Mouse (Mus musculus): ENCODE data around the gene AY074887. TPM values are rescaled to one million over a fixed set of nuclear protein-coding genes. Genes with fewer than 3 reads are reported as not detected.
"Not testable (repeated sequence)": the region's sequence is repeated elsewhere in the genome, so short reads cannot be mapped to it uniquely, and the experiment has no call there.

AY074887 gene
- polyA plus RNA-seq, 1 experiment from 2014 or later: 1.6 TPM

DNA sequence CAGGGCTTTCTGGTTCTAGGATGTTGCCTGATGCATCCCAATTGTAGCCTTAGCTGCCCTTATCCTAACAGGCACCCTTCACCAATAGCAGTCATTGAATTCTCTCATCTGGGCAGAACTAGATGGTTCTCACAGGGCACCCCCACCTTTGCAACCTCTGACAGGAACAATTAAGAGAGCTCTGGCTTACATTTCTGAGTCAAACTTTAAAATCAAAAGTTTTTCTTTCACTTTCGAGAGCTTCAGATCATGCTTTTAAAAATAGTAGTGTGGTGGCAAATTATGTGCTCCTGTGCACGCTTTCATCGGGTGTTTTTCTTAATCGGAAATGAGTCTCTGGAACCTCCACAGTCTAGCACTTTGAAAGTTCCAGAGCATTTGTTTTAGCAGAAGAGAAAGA is 10.3 kb upstream of the AY074887 start:
- Histone ChIP-seq H3K9ac (replicated peaks; ENCODE audit: low read length) (no peak overlapping the region), H3K4me3 (ENCODE audit: low read length) (no peak overlapping the region), H3K9me3 (ENCODE audit: low read length) (no peaks in the 10 kb centered on the region), H3K4me1 (ENCODE audit: insufficient read depth, low read length) (no peaks in the 10 kb centered on the region), H3K27me3 (ENCODE audit: insufficient read depth, low read length) (no peaks in the 10 kb centered on the region), H3K27ac (ENCODE audit: low read length) (no peak overlapping the region), H3K36me3 (ENCODE audit: insufficient read depth, low read length) (peaks cover 33% of the 10 kb centered on the region), H3K4me2 (replicated peaks; ENCODE audit: low read depth, low read length) (no peak overlapping the region)
- WGBS: 94% methylated on average over 4 of the region's 4 CpGs
- no peak for ATAC-seq (ENCODE audit: low FRiP score, low TSS enrichment)

DNA sequence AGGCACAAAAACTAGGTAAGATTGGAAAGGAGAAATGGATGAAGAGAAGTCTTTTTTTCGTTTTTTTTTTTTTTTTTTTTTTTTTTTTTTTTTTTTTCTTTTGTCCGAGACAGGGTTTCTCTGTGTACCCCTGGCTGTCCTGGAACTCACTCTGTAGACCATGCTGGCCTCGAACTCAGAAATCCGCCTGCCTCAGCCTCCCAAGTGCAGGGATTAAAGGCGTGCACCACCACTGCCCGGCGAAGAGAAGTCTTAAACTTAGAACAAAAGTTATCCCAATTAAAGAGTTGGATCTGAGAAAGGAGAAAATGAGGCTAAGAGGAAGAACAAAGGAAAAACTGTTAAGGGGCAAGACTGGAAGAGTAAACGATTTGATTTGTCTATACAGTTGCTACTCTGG is 636 bp downstream of the AY074887 start:
- H3K9ac ChIP-seq (replicated peaks; ENCODE audit: low read length): peak overlapping the region; percentile 95
- peaks cover 18% of the 10 kb centered on the region for H3K36me3 ChIP-seq (ENCODE audit: insufficient read depth, low read length)
- peak overlapping the region; percentile 86 for H3K4me2 ChIP-seq (replicated peaks; ENCODE audit: low read depth, low read length)
- not testable (repeated sequence) for ATAC-seq (ENCODE audit: low FRiP score, low TSS enrichment); H3K9me3 ChIP-seq (ENCODE audit: low read length); H3K27me3 ChIP-seq (ENCODE audit: insufficient read depth, low read length)
- peak overlapping the region; percentile 95 for H3K4me3 ChIP-seq (ENCODE audit: low read length)
- peak overlapping the region; percentile 46; the same call in 1 of the 2 replicates for H3K27ac ChIP-seq (ENCODE audit: low read length)
- H3K4me1 ChIP-seq (ENCODE audit: insufficient read depth, low read length): peaks cover 13% of the 10 kb centered on the region
- 53% methylated on average over 8 of the region's 8 CpGs for WGBS

DNA sequence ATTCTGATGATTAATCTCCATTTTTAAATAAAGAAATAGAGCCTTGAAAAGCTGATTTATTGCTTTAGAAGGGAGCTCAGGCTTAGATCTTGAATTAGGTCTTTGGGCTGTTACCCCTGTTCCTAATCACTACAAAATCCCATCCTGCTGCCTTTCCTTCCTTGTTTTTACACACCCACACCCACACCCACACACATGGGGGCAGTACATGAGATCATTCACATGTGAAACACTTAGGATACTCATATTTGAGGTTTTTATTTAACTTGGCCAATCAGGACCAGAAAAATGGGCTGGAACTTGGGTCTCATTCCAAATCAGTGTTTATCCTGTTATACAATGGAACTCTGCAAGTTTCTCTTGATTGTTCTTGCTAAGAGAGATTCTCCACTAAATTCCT is 1.3 kb downstream of the AY074887 start:
- Histone ChIP-seq H3K4me1 (ENCODE audit: insufficient read depth, low read length) (peaks cover 13% of the 10 kb centered on the region), H3K27ac (ENCODE audit: low read length) (no peak overlapping the region), H3K27me3 (ENCODE audit: insufficient read depth, low read length) (no peaks in the 10 kb centered on the region), H3K9ac (replicated peaks; ENCODE audit: low read length) (no peak overlapping the region), H3K9me3 (ENCODE audit: low read length) (no peaks in the 10 kb centered on the region), H3K36me3 (ENCODE audit: insufficient read depth, low read length) (peaks cover 14% of the 10 kb centered on the region; the same call in 1 of the 2 replicates), H3K4me2 (replicated peaks; ENCODE audit: low read depth, low read length) (no peak overlapping the region), H3K4me3 (ENCODE audit: low read length) (no peak overlapping the region)
- no peak for ATAC-seq (ENCODE audit: low FRiP score, low TSS enrichment)

DNA sequence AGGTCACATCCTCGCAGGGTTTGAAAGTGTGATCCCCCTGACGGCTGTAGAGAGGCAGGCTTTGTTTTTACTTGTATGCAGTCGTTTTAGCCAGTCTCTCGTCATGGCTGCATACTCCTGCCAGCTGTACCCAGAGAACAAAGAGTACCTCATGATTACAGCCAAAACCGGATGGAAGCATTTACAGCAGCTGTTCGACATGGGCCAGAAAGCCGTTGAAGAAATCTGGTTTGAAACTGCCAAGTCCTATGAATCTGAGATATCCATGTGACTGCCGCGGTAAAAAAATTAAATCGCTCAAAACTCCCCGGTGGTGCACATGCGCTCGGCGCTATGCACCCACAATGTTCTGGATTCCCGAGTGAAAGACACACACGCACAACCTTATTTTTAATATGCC is 4.5 kb downstream of the AY074887 start:
- Histone ChIP-seq H3K4me3 (ENCODE audit: low read length) (no peak overlapping the region), H3K27ac (ENCODE audit: low read length) (no peak overlapping the region), H3K9me3 (ENCODE audit: low read length) (no peaks in the 10 kb centered on the region), H3K4me2 (replicated peaks; ENCODE audit: low read depth, low read length) (no peak overlapping the region), H3K27me3 (ENCODE audit: insufficient read depth, low read length) (no peaks in the 10 kb centered on the region), H3K9ac (replicated peaks; ENCODE audit: low read length) (no peak overlapping the region), H3K36me3 (ENCODE audit: insufficient read depth, low read length) (no peaks in the 10 kb centered on the region), H3K4me1 (ENCODE audit: insufficient read depth, low read length) (peaks cover under 1% of the 10 kb centered on the region; the same call in 1 of the 2 replicates)
- 67% methylated on average over 16 of the region's 16 CpGs for WGBS
- ATAC-seq (ENCODE audit: low FRiP score, low TSS enrichment): no peak

DNA sequence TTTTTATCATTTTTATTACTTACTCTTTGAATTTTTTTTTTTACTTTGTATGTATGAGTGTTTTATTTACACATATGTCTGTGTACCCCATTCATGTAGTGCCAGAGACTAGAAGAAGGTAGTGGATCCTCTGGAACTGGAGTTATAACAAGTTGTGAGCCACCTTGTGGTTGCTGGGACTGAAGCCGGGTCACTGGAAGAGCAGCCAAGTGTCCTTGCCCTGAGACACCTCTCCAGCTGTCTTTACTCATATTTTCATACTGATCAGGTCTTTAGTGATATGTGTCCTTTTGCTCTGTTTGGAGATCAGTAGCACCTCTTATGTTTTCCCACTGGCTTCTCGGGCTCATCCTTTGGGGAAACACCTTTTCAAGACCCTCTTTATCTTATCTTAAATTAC is 6.3 kb downstream of the AY074887 start:
- Histone ChIP-seq H3K4me1 (ENCODE audit: insufficient read depth, low read length) (no peaks in the 10 kb centered on the region), H3K36me3 (ENCODE audit: insufficient read depth, low read length) (no peaks in the 10 kb centered on the region), H3K9ac (replicated peaks; ENCODE audit: low read length) (no peak overlapping the region), H3K27me3 (ENCODE audit: insufficient read depth, low read length) (no peaks in the 10 kb centered on the region), H3K4me3 (ENCODE audit: low read length) (no peak overlapping the region), H3K9me3 (ENCODE audit: low read length) (no peaks in the 10 kb centered on the region), H3K27ac (ENCODE audit: low read length) (no peak overlapping the region), H3K4me2 (replicated peaks; ENCODE audit: low read depth, low read length) (no peak overlapping the region)
- WGBS: 75% methylated on average over 2 of the region's 2 CpGs
- ATAC-seq (ENCODE audit: low FRiP score, low TSS enrichment): no peak

DNA sequence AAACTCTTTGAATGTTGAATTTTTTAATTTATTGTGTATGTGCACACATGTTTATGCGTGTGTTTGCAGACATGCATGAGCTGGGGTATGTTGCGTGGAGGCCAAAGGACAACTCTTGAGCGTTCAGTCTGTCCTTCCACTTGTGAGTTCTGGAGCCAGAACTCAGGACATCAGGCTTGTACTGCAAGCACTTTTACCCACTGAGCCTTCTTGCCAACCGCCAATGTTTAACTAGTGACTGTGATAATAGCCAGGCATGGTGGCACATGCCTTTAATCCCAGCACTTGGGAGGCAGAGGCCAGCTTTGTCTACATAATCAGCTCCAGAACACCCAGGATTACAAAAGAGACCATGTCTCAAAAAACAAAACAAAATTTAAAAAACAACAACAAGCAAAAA is 8.7 kb downstream of the AY074887 start:
- H3K4me1 ChIP-seq (ENCODE audit: insufficient read depth, low read length): no peaks in the 10 kb centered on the region
- H3K36me3 ChIP-seq (ENCODE audit: insufficient read depth, low read length): no peaks in the 10 kb centered on the region
- H3K9ac ChIP-seq (replicated peaks; ENCODE audit: low read length): no peak overlapping the region
- no peaks in the 10 kb centered on the region for H3K27me3 ChIP-seq (ENCODE audit: insufficient read depth, low read length)
- H3K27ac ChIP-seq (ENCODE audit: low read length): no peak overlapping the region
- ATAC-seq (ENCODE audit: low FRiP score, low TSS enrichment): no peak
- 93% methylated on average over 4 of the region's 4 CpGs for WGBS
- no peak overlapping the region for H3K4me3 ChIP-seq (ENCODE audit: low read length)
- H3K4me2 ChIP-seq (replicated peaks; ENCODE audit: low read depth, low read length): no peak overlapping the region
- no peaks in the 10 kb centered on the region for H3K9me3 ChIP-seq (ENCODE audit: low read length)

DNA sequence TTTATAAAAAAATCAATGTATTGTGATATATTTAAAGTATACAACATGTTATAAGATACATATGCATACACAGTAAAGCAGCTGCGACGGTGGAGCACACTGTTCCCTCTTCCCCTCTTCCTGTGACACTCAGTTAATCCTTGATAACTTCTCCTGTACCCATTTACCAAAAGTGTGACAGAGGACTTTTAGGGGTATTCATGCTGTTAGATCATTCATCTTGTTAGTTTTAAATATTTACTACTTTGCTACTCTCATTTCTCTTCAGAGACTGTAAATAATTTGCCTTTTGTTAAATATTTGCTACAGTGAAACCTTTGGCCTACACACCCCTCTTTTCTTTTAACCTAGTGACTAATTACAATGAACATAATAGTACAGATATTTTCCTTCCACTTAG is 18.4 kb downstream of the AY074887 start:
- WGBS: 74% methylated on average over 2 of the region's 2 CpGs
- no peaks in the 10 kb centered on the region for H3K36me3 ChIP-seq (ENCODE audit: insufficient read depth, low read length)
- H3K27ac ChIP-seq (ENCODE audit: low read length): no peak overlapping the region
- H3K4me3 ChIP-seq (ENCODE audit: low read length): no peak overlapping the region
- no peaks in the 10 kb centered on the region for H3K27me3 ChIP-seq (ENCODE audit: insufficient read depth, low read length)
- H3K4me2 ChIP-seq (replicated peaks; ENCODE audit: low read depth, low read length): no peak overlapping the region
- ATAC-seq (ENCODE audit: low FRiP score, low TSS enrichment): peak; percentile 80; the same call in 1 of the 2 replicates
- H3K9ac ChIP-seq (replicated peaks; ENCODE audit: low read length): no peak overlapping the region
- H3K9me3 ChIP-seq (ENCODE audit: low read length): no peaks in the 10 kb centered on the region
- H3K4me1 ChIP-seq (ENCODE audit: insufficient read depth, low read length): no peaks in the 10 kb centered on the region

DNA sequence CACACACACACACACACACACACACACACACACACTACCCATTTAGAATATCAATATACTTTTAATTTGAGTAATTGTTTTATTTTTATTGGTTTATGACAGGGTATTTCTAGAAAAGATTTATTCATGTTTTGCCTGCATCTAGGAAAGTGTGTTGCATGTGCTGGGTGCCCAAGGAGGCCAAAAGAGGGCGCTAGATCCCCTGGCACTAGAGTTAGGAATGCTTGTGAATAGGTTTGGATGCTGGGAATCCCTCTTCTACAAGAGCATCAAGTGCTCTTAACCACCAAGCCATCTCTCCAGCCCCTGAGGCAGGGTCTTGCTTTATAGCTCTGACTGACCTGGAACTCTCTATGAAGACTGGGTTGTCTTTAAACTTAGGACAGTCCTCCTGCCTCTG is 19.0 kb downstream of the AY074887 start:
- Histone ChIP-seq H3K4me3 (ENCODE audit: low read length) (no peak overlapping the region), H3K36me3 (ENCODE audit: insufficient read depth, low read length) (no peaks in the 10 kb centered on the region), H3K4me1 (ENCODE audit: insufficient read depth, low read length) (no peaks in the 10 kb centered on the region), H3K27ac (ENCODE audit: low read length) (peak overlapping the region; percentile 54; the same call in 1 of the 2 replicates), H3K27me3 (ENCODE audit: insufficient read depth, low read length) (no peaks in the 10 kb centered on the region), H3K4me2 (replicated peaks; ENCODE audit: low read depth, low read length) (no peak overlapping the region), H3K9me3 (ENCODE audit: low read length) (no peaks in the 10 kb centered on the region), H3K9ac (replicated peaks; ENCODE audit: low read length) (no peak overlapping the region)
- WGBS: 24% methylated on average over 1 of the region's 1 CpGs
- ATAC-seq (ENCODE audit: low FRiP score, low TSS enrichment): no peak

DNA sequence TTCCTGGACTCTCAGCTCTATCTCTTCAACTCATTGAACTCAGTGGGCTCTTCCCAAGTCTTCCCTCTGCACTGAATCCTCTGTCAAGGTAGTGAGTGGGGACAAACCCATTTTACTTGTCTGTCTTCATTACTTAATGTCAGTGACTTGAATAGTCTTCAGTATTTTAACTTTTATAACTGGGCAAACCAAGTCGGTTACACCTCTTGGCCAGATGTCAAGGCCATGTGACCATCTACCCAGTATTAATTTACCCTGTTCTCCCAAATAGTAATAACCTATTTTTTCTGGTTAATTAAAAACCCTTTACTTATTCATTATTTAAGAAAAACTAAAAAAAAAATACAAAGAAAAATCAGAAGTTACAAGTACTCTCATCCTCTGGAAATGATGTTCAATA is 20.1 kb downstream of the AY074887 start:
- Histone ChIP-seq H3K9ac (replicated peaks; ENCODE audit: low read length) (no peak overlapping the region), H3K27me3 (ENCODE audit: insufficient read depth, low read length) (no peaks in the 10 kb centered on the region), H3K27ac (ENCODE audit: low read length) (no peak overlapping the region), H3K4me3 (ENCODE audit: low read length) (no peak overlapping the region), H3K4me1 (ENCODE audit: insufficient read depth, low read length) (no peaks in the 10 kb centered on the region), H3K4me2 (replicated peaks; ENCODE audit: low read depth, low read length) (no peak overlapping the region), H3K36me3 (ENCODE audit: insufficient read depth, low read length) (no peaks in the 10 kb centered on the region), H3K9me3 (ENCODE audit: low read length) (no peaks in the 10 kb centered on the region)
- no peak for ATAC-seq (ENCODE audit: low FRiP score, low TSS enrichment)
- WGBS: 83% methylated on average over 1 of the region's 1 CpGs

DNA sequence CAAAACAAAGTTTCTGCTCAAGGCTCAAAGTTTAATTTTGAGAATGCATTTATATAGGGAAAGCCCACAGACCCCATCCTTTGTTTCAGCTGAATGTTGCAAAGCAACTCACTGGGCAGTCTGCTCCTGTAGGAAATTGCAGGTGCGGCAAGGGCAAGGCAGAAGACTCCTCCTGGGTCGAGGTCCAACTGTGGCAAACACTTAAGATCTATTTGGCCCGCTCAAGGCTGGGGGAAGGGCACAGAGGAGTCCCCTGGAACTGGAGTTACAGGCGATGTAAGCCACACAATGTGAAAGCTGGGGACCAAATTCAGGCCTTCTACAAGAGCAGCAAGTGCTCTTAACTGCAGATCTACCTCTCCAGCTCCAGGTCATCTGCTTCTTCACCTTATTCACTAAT is 30.9 kb downstream of the AY074887 start:
- H3K9ac ChIP-seq (replicated peaks; ENCODE audit: low read length): no peak overlapping the region
- H3K27ac ChIP-seq (ENCODE audit: low read length): no peak overlapping the region
- peaks cover 8% of the 10 kb centered on the region; the same call in 1 of the 2 replicates for H3K9me3 ChIP-seq (ENCODE audit: low read length)
- H3K27me3 ChIP-seq (ENCODE audit: insufficient read depth, low read length): no peaks in the 10 kb centered on the region
- ATAC-seq (ENCODE audit: low FRiP score, low TSS enrichment): no peak
- H3K4me3 ChIP-seq (ENCODE audit: low read length): no peak overlapping the region
- peaks cover 9% of the 10 kb centered on the region; the same call in 1 of the 2 replicates for H3K36me3 ChIP-seq (ENCODE audit: insufficient read depth, low read length)
- H3K4me1 ChIP-seq (ENCODE audit: insufficient read depth, low read length): peaks cover 7% of the 10 kb centered on the region
- no peak overlapping the region for H3K4me2 ChIP-seq (replicated peaks; ENCODE audit: low read depth, low read length)
- 58% methylated on average over 4 of the region's 4 CpGs for WGBS

All from kidney, embryonic 16.5 days (tissue).